Mouse (Mus musculus) liver, embryonic 14.5 days (tissue): ENCODE results near the gene Krr1.

Source experiments
- CTCF ChIP-seq: IDR thresholded peaks from 2 replicates; pipeline ENCODE4 v1.5.1; 2016; ENCODE audit warnings: antibody characterized with exemption, low read depth, control low read depth
- EP300 ChIP-seq: IDR thresholded peaks from 2 replicates; pipeline ENCODE4 v1.6.1; 2016; ENCODE audit warnings: antibody characterized with exemption, low read depth

GRCm38 (mm10) chr10:111935207-111935606 lies 37.3 kb upstream of the Krr1 start:
- TF ChIP-seq CTCF (no peak), EP300 (no peak)
